Mouse (Mus musculus): ENCODE results near the gene Cd82. TPM values are rescaled to one million over a fixed set of nuclear protein-coding genes. Genes with fewer than 3 reads are reported as not detected.

The Cd82 gene
- polyA plus RNA-seq, 1 experiment: 411 TPM

GRCm38 (mm10) chr2:93505091-93505490 lies 42.2 kb upstream of the Cd82 start:
- Histone ChIP-seq H3K4me3 (no peak overlapping the region), H3K4me2 (ENCODE audit: low read depth) (no peak overlapping the region), H3K79me2 (ENCODE audit: control insufficient read depth, insufficient read depth) (no peaks in the 10 kb centered on the region), H3K36me3 (ENCODE audit: control insufficient read depth, insufficient read depth) (no peaks in the 10 kb centered on the region), H3K27me3 (ENCODE audit: control insufficient read depth, insufficient read depth, insufficient read length) (peaks cover 45% of the 10 kb centered on the region), H3ac (ENCODE audit: control insufficient read depth, insufficient read length) (no peak overlapping the region)
- no peak for TF ChIP-seq MYOD1 (IDR thresholded peaks at IDR 0.05; ENCODE audit: control insufficient read depth in 1 of 3, insufficient read length in 2 of 3, low read depth in 2 of 3)
- no peak for TF ChIP-seq MYOG (IDR thresholded peaks at IDR 0.05; ENCODE audit: control insufficient read depth in 1 of 3, insufficient read depth in 1 of 3, insufficient read length in 2 of 3, low read depth in 2 of 3)
- TF ChIP-seq E2F4 (IDR thresholded peaks at IDR 0.05; ENCODE audit: insufficient read depth): no peak
- no peak for TF ChIP-seq POLR2AphosphoS2 (IDR thresholded peaks at IDR 0.05; ENCODE audit: insufficient read length, low read depth)
- no peak for TF ChIP-seq TCF12 (IDR thresholded peaks at IDR 0.05; ENCODE audit: insufficient read depth, poor library complexity, severe bottlenecking)
- TF ChIP-seq SRF (IDR thresholded peaks at IDR 0.05; ENCODE audit: control insufficient read depth, insufficient read length, low read depth): no peak
- TF ChIP-seq REST (IDR thresholded peaks at IDR 0.05; ENCODE audit: insufficient read depth, insufficient read length): no peak
- TF ChIP-seq TCF3 (IDR thresholded peaks at IDR 0.05; ENCODE audit: insufficient read length, low read depth): no peak
- no peak for TF ChIP-seq POLR2A (IDR thresholded peaks at IDR 0.05; ENCODE audit: insufficient read length, low read depth)
- TF ChIP-seq CEBPB (IDR thresholded peaks at IDR 0.05; ENCODE audit: insufficient read depth, poor library complexity, severe bottlenecking): no peak
- no peak for TF ChIP-seq MAX (IDR thresholded peaks at IDR 0.05; ENCODE audit: low read depth)
- no peak for TF ChIP-seq USF1 (IDR thresholded peaks at IDR 0.05; ENCODE audit: low read depth)

DNA sequence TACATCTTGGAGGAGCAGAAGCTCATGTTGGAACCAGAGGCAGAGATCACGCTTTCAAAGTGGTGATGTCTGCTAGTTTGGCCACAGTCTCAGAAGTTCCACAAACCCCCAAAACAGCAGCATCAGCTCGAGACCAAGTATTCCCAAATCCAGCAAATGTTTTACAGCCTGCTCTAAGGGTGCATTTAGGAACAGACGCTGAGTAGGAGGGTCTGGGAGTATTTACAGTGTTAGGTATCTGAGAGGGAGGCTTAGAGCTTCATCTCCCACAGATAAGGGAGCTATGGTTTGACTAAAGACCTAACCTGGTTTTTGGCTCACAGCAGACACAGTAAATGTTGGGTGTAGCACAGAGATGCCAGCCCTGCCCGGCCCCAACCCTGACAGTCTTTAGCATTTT lies 40.4 kb upstream of the Cd82 start:
- Histone ChIP-seq H3K4me3 (no peak overlapping the region), H3ac (ENCODE audit: control insufficient read depth, insufficient read length) (no peak overlapping the region), H3K27me3 (ENCODE audit: control insufficient read depth, insufficient read depth, insufficient read length) (peaks cover 62% of the 10 kb centered on the region), H3K36me3 (ENCODE audit: control insufficient read depth, insufficient read depth) (no peaks in the 10 kb centered on the region), H3K79me2 (ENCODE audit: control insufficient read depth, insufficient read depth) (no peaks in the 10 kb centered on the region), H3K4me2 (ENCODE audit: low read depth) (no peak overlapping the region)
- no peak for TF ChIP-seq USF1 (IDR thresholded peaks at IDR 0.05; ENCODE audit: low read depth)
- no peak for TF ChIP-seq REST (IDR thresholded peaks at IDR 0.05; ENCODE audit: insufficient read depth, insufficient read length)
- no peak for TF ChIP-seq POLR2A (IDR thresholded peaks at IDR 0.05; ENCODE audit: insufficient read length, low read depth)
- no peak for TF ChIP-seq POLR2AphosphoS2 (IDR thresholded peaks at IDR 0.05; ENCODE audit: insufficient read length, low read depth)
- TF ChIP-seq E2F4 (IDR thresholded peaks at IDR 0.05; ENCODE audit: insufficient read depth): no peak
- no peak for TF ChIP-seq MAX (IDR thresholded peaks at IDR 0.05; ENCODE audit: low read depth)

DNA sequence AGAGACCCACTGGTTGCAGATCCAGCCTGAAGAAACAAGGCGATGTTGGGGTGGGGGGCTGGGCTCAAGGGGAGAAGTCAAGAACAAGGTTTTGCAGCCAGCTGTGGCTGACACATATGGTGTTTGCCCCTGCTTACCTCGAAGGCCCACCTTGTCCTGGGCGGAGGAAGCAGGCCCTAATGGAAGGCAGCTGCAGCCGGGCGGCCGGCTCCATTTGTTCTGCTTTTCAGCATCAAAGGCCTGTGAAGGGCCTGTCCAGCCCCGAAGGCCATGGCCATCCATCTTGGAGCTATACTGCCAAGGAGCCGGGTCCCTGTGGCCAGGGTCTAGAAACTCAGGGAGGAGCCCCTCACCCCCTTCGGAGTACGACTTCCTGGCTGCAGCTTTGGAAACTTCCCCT lies 38.4 kb upstream of the Cd82 start:
- no peak overlapping the region for H3ac ChIP-seq (ENCODE audit: control insufficient read depth, insufficient read length)
- no peaks in the 10 kb centered on the region for H3K79me2 ChIP-seq (ENCODE audit: control insufficient read depth, insufficient read depth)
- TF ChIP-seq SRF (IDR thresholded peaks at IDR 0.05; ENCODE audit: control insufficient read depth, insufficient read length, low read depth) (no peak), MYOD1 (IDR thresholded peaks at IDR 0.05; ENCODE audit: control insufficient read depth in 1 of 3, insufficient read length in 2 of 3, low read depth in 2 of 3) (no peak), TCF3 (IDR thresholded peaks at IDR 0.05; ENCODE audit: insufficient read length, low read depth) (no peak), TCF12 (IDR thresholded peaks at IDR 0.05; ENCODE audit: insufficient read depth, poor library complexity, severe bottlenecking) (no peak), USF1 (IDR thresholded peaks at IDR 0.05; ENCODE audit: low read depth) (no peak), CEBPB (IDR thresholded peaks at IDR 0.05; ENCODE audit: insufficient read depth, poor library complexity, severe bottlenecking) (no peak), MAX (IDR thresholded peaks at IDR 0.05; ENCODE audit: low read depth) (no peak), POLR2AphosphoS2 (IDR thresholded peaks at IDR 0.05; ENCODE audit: insufficient read length, low read depth) (no peak), POLR2A (IDR thresholded peaks at IDR 0.05; ENCODE audit: insufficient read length, low read depth) (no peak), REST (IDR thresholded peaks at IDR 0.05; ENCODE audit: insufficient read depth, insufficient read length) (no peak)
- peaks cover 67% of the 10 kb centered on the region for H3K27me3 ChIP-seq (ENCODE audit: control insufficient read depth, insufficient read depth, insufficient read length)
- no peak overlapping the region for H3K4me2 ChIP-seq (ENCODE audit: low read depth)
- H3K4me3 ChIP-seq: no peak overlapping the region
- H3K36me3 ChIP-seq (ENCODE audit: control insufficient read depth, insufficient read depth): no peaks in the 10 kb centered on the region

- no peaks in the 10 kb centered on the region for H3K79me2 ChIP-seq (ENCODE audit: control insufficient read depth, insufficient read depth)
- H3K4me3 ChIP-seq: no peak overlapping the region
- H3ac ChIP-seq (ENCODE audit: control insufficient read depth, insufficient read length): no peak overlapping the region
- H3K36me3 ChIP-seq (ENCODE audit: control insufficient read depth, insufficient read depth): no peaks in the 10 kb centered on the region
- H3K4me2 ChIP-seq (ENCODE audit: low read depth): no peak overlapping the region
- TF ChIP-seq CEBPB (IDR thresholded peaks at IDR 0.05; ENCODE audit: insufficient read depth, poor library complexity, severe bottlenecking): no peak
- no peak for TF ChIP-seq MYOD1 (IDR thresholded peaks at IDR 0.05; ENCODE audit: control insufficient read depth in 1 of 3, insufficient read length in 2 of 3, low read depth in 2 of 3)
- no peak for TF ChIP-seq E2F4 (IDR thresholded peaks at IDR 0.05; ENCODE audit: insufficient read depth)
- no peak for TF ChIP-seq SRF (IDR thresholded peaks at IDR 0.05; ENCODE audit: control insufficient read depth, insufficient read length, low read depth)
- TF ChIP-seq REST (IDR thresholded peaks at IDR 0.05; ENCODE audit: insufficient read depth, insufficient read length): no peak
- no peak for TF ChIP-seq MYOG (IDR thresholded peaks at IDR 0.05; ENCODE audit: control insufficient read depth in 1 of 3, insufficient read depth in 1 of 3, insufficient read length in 2 of 3, low read depth in 2 of 3)
- TF ChIP-seq TCF12 (IDR thresholded peaks at IDR 0.05; ENCODE audit: insufficient read depth, poor library complexity, severe bottlenecking): no peak
- no peak for TF ChIP-seq MAX (IDR thresholded peaks at IDR 0.05; ENCODE audit: low read depth)
- no peak for TF ChIP-seq POLR2AphosphoS2 (IDR thresholded peaks at IDR 0.05; ENCODE audit: insufficient read length, low read depth)
- TF ChIP-seq USF1 (IDR thresholded peaks at IDR 0.05; ENCODE audit: low read depth): no peak
- no peak for TF ChIP-seq POLR2A (IDR thresholded peaks at IDR 0.05; ENCODE audit: insufficient read length, low read depth)
- no peak for TF ChIP-seq TCF3 (IDR thresholded peaks at IDR 0.05; ENCODE audit: insufficient read length, low read depth)
- peaks cover 62% of the 10 kb centered on the region for H3K27me3 ChIP-seq (ENCODE audit: control insufficient read depth, insufficient read depth, insufficient read length)
Observed at GRCm38 (mm10) chr2:93497221-93497620, 34.3 kb upstream of the Cd82 start.

DNA sequence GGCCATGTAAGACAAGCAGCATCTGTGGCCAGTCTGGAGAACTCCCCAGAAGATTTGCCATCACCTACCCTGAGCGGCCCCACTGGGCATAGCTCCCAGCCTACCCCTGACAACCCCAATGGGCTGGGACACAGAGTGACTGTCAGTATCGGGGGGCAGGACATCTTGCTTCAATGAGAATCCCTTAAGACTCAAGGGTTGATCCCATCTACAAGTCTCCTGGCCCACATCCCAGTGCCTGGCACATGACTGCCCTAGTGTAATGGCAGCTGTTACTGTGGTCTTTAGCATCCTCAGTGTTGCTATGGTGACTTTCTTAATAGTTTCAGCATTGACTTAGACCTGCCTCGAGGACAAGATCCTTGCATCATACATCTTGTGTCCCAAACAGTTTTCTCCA lies 32.2 kb upstream of the Cd82 start:
- Histone ChIP-seq H3K4me3 (no peak overlapping the region), H3ac (ENCODE audit: control insufficient read depth, insufficient read length) (no peak overlapping the region)
- TF ChIP-seq SRF (IDR thresholded peaks at IDR 0.05; ENCODE audit: control insufficient read depth, insufficient read length, low read depth): no peak
- TF ChIP-seq REST (IDR thresholded peaks at IDR 0.05; ENCODE audit: insufficient read depth, insufficient read length): no peak

More for the DNA sequence above, 32.2 kb upstream of the Cd82 start:
- H3K79me2 ChIP-seq (ENCODE audit: control insufficient read depth, insufficient read depth): no peaks in the 10 kb centered on the region
- H3K4me2 ChIP-seq (ENCODE audit: low read depth): no peak overlapping the region
- H3K27me3 ChIP-seq (ENCODE audit: control insufficient read depth, insufficient read depth, insufficient read length): peaks cover 54% of the 10 kb centered on the region
- no peaks in the 10 kb centered on the region for H3K36me3 ChIP-seq (ENCODE audit: control insufficient read depth, insufficient read depth)

All from myocyte (in vitro differentiated cells).